Mouse (Mus musculus) intestine, postnatal 0 days (tissue): Measurements from ENCODE around the gene Prune2. TPM values are rescaled to one million over a fixed set of nuclear protein-coding genes. Genes with fewer than 3 reads are reported as not detected.

Experiments used
- ATAC-seq: fragments of 200-750 bp; cut with Nextera tagmentation; 2 replicates; pipeline ENCODE4 v1.8.0; 2017; ENCODE audit warnings: mild to moderate bottlenecking, moderate TSS enrichment, moderate library complexity
- H3K27ac ChIP-seq: fragments of 300-500 bp; sonication (generic); 2 replicates; pipeline ENCODE4 v1.5.1; 2014; ENCODE audit warnings: mild to moderate bottlenecking, low read depth, low read length, moderate library complexity
- H3K27me3 ChIP-seq: fragments of 300-500 bp; sonication (generic); replicated peaks from 2 replicates; pipeline ENCODE4 v1.6.1; 2014; ENCODE audit warnings: low read length, mixed read lengths; ENCODE audit not compliant: control insufficient read depth, insufficient read depth
- H3K36me3 ChIP-seq: fragments of 300-500 bp; sonication (generic); 2 replicates; pipeline ENCODE4 v1.6.1; 2014; ENCODE audit warnings: mild to moderate bottlenecking, moderate library complexity; ENCODE audit not compliant: control insufficient read depth, insufficient read depth
- H3K4me1 ChIP-seq: fragments of 300-500 bp; sonication (generic); replicated peaks from 2 replicates; pipeline ENCODE4 v1.6.1; 2014; ENCODE audit warnings: antibody characterized with exemption, low read length, mixed read lengths; ENCODE audit not compliant: control insufficient read depth, insufficient read depth
- H3K4me2 ChIP-seq: fragments of 300-500 bp; sonication (generic); replicated peaks from 2 replicates; pipeline ENCODE4 v1.6.1; 2014; ENCODE audit warnings: low read depth, mild to moderate bottlenecking, moderate library complexity
- H3K4me3 ChIP-seq: fragments of 300-500 bp; sonication (generic); 2 replicates; pipeline ENCODE4 v1.5.1; 2014; ENCODE audit warnings: low read depth, low read length
- H3K9ac ChIP-seq: fragments of 300-500 bp; sonication (generic); 2 replicates; pipeline ENCODE4 v1.6.1; 2014; ENCODE audit warnings: mild to moderate bottlenecking, low read depth, low read length
- H3K9me3 ChIP-seq: fragments of 300-500 bp; sonication (generic); 2 replicates; pipeline ENCODE4 v1.6.1; 2016; ENCODE audit warnings: mixed run types; ENCODE audit not compliant: control insufficient read depth
- CTCF ChIP-seq: sonication (generic); IDR thresholded peaks from 2 replicates; pipeline ENCODE4 v1.5.1; 2016; ENCODE audit warnings: low read depth, mild to moderate bottlenecking, control low read depth, antibody characterized with exemption, moderate library complexity
- WGBS: fragments of 180-500 bp; shearing (Covaris S2); extraction: QIAGEN DNeasy Blood & Tissue Kit; methylation state at CpG from one replicate; pipeline ENCODE4 v1.1.7; 2014; 5-methylcytosine and 5-hydroxymethylcytosine counted together
- polyA plus RNA-seq: library from polyadenylated mRNA; unstranded; fragments of >200 nt; fragmentation: Nextera tagmentation; extraction: Ambion mirVana; gene quantifications from 2 replicates; pipeline ENCODE4 v1.2.1, GENCODE M21; 2015

Prune2 gene
- polyA plus RNA-seq, 1 experiment from 2014 or later: 1.1 TPM

DNA sequence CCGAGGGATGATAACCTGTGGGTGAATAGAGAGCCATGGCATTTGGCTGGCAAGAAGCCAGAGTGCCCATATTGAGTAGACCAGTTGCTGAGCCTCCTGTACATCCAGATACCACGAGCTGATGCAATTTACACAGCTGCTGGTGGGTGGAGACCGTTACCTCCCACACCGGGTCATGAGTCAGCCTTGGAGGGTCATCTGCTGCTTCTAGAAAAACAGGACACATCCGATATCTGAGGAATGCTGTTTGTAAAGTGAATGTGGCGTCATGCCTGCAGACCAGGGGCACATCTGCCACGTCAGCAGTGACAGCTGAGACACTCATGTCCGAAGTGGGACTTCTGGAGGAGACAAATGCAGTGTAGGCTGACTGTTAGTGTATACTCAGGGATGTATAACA, 3.6 kb downstream of the Prune2 start:
- H3K4me3 ChIP-seq: no peak overlapping the region
- H3K36me3 ChIP-seq: no peaks in the 10 kb centered on the region
- H3K27me3 ChIP-seq: peaks cover 27% of the 10 kb centered on the region
- no peak for TF ChIP-seq CTCF
- WGBS: 41% methylated on average over 8 of the region's 8 CpGs
- H3K9me3 ChIP-seq: no peaks in the 10 kb centered on the region
- ATAC-seq: no peak
- H3K27ac ChIP-seq: no peak overlapping the region
- H3K9ac ChIP-seq: no peak overlapping the region
- no peak overlapping the region for H3K4me2 ChIP-seq
- no peaks in the 10 kb centered on the region for H3K4me1 ChIP-seq

DNA sequence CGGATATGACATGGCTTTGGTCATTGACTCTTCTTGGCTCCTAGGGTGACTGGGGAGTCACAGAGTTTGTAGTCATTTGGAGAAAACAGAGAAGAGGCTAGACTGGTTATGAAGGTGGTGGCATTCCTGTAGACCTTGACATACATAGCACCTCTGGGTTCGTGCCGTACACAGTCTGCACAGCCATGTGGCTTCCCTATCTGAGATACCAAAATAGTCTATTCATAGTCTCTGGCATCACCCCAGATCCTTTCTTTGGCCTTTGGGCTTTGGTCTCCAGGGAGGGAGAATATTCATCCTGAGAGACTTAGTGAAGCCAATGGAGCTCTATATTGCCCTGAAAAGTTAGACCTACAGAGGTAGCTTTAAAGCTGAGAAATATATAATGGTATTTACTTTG, 5.1 kb downstream of the Prune2 start:
- H3K4me1 ChIP-seq: no peaks in the 10 kb centered on the region
- no peaks in the 10 kb centered on the region for H3K36me3 ChIP-seq
- no peak for ATAC-seq
- no peaks in the 10 kb centered on the region for H3K9me3 ChIP-seq
- no peak overlapping the region for H3K27ac ChIP-seq
- no peak for TF ChIP-seq CTCF
- H3K4me3 ChIP-seq: no peak overlapping the region
- peaks cover 13% of the 10 kb centered on the region; the same call in 1 of the 2 replicates for H3K27me3 ChIP-seq
- WGBS: 90% methylated on average over 3 of the region's 3 CpGs
- no peak overlapping the region for H3K4me2 ChIP-seq
- no peak overlapping the region for H3K9ac ChIP-seq

DNA sequence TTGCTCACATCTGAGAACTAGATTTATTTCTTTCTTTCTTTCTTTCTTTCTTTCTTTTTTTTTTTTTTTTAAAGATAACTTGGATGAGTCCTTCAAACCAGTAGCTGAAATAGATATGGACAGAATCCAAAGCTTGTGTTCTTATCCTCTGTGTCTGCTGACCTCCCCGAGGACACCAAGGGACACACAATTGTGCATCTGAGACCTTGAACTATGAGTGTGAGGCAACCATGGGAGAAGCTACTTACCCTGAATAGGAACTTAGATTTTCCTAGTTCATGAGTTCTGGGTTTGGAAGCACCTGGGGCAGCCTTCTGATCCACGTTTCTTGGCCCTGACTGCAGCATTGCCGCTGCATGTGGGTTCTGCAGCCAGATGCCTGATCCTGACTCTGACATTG, 7.3 kb downstream of the Prune2 start:
- no peaks in the 10 kb centered on the region for H3K27me3 ChIP-seq
- no peak for TF ChIP-seq CTCF
- H3K9me3 ChIP-seq: no peaks in the 10 kb centered on the region
- H3K27ac ChIP-seq: no peak overlapping the region
- no peak overlapping the region for H3K4me2 ChIP-seq
- H3K4me1 ChIP-seq: no peaks in the 10 kb centered on the region
- no peak for ATAC-seq
- no peak overlapping the region for H3K4me3 ChIP-seq
- WGBS: 85% methylated on average over 3 of the region's 3 CpGs
- no peak overlapping the region for H3K9ac ChIP-seq
- no peaks in the 10 kb centered on the region for H3K36me3 ChIP-seq

DNA sequence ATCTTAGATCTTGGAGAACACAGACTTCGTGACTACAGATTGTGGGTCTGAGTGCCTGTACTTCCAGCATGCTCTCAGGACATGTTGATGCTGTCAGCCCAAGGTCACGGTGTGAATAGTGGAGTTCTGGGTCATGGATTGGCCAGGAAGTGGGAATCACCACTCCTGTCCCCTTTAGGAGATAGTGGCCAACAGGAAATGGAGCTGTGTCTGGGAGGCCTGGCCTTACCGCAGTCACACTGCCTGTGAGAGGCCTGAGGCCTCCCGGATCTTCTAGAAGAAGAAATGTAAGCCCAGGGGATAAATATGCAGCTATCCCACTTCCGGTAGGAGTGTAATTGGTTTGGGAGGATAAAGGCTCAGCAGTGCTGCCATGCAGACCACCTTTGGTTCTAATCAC, 12.8 kb downstream of the Prune2 start:
- Histone ChIP-seq H3K36me3 (no peaks in the 10 kb centered on the region), H3K27me3 (no peaks in the 10 kb centered on the region), H3K4me2 (no peak overlapping the region), H3K9ac (no peak overlapping the region), H3K4me3 (no peak overlapping the region), H3K4me1 (no peaks in the 10 kb centered on the region), H3K9me3 (no peaks in the 10 kb centered on the region), H3K27ac (no peak overlapping the region)
- WGBS: 79% methylated on average over 5 of the region's 5 CpGs
- no peak for ATAC-seq
- TF ChIP-seq CTCF: no peak

DNA sequence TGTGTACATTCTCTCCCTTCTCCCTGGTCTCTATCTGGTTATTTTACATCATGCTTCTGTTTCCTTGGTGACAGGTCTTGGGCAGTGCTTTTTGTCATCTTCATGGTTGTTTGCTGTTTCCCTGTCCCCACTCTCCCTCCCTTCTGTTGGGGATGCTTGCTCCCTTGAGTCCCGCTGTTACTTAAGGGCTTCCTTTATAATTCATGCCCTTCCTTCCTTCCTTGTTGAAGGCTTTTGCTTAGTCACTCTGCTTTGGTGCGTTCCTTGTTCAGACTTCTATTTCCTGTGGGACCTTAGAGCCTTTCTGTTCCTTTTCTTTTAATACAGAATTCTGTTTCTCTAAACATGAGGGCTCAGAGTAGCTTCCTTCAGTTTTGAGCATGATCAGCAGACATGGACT, 14.7 kb downstream of the Prune2 start:
- TF ChIP-seq CTCF: no peak
- 32% methylated on average over 2 of the region's 2 CpGs for WGBS
- Histone ChIP-seq H3K36me3 (no peaks in the 10 kb centered on the region), H3K4me3 (no peak overlapping the region), H3K9me3 (no peaks in the 10 kb centered on the region), H3K9ac (no peak overlapping the region), H3K4me1 (no peaks in the 10 kb centered on the region), H3K4me2 (no peak overlapping the region), H3K27me3 (no peaks in the 10 kb centered on the region), H3K27ac (no peak overlapping the region)
- no peak for ATAC-seq

DNA sequence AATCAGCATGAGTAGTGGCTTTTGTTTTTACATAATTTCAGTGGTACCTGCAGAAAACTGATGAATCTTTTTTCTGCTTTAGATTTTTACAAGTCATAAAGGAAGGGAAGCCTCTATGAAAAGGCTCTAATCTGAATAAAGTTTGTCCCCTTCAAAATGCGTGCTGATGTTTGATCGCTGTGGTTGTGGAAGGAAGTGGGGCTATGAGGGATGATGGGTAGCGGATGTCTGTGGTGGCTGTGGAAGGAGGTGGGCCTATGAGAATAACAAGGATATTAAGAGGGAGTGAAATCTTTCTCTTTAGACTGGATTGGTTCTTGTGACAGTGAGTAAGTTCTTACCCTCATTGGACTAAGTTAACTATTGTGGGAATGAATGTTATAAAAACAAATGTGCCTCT, 23.0 kb downstream of the Prune2 start:
- Histone ChIP-seq H3K27ac (no peak overlapping the region), H3K36me3 (no peaks in the 10 kb centered on the region), H3K4me2 (no peak overlapping the region), H3K9ac (no peak overlapping the region), H3K9me3 (no peaks in the 10 kb centered on the region), H3K4me1 (no peaks in the 10 kb centered on the region), H3K4me3 (no peak overlapping the region), H3K27me3 (no peaks in the 10 kb centered on the region)
- 94% methylated on average over 3 of the region's 3 CpGs for whole genome bisulfite sequencing
- no peak for TF ChIP-seq CTCF
- ATAC-seq: no peak

DNA sequence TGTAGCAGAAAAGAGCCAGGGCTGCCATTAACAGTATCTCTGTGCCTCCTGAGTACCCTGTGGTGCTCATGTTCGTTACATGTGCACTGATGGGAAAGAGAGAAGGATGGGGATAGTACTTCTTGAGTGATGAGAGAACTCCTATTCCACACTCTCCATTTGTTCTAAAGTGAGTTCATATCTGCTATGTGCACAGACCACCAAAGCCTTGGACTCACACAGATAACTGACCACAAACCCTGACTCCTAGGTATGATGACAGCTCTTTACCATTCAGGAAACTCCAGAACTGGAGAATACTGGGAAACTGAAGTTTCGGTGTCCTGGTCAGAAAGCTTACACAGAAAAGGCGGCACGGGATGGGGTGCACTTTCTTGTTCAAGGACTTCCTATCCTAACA, 25.8 kb downstream of the Prune2 start:
- 87% methylated on average over 4 of the region's 4 CpGs for WGBS
- no peak overlapping the region for H3K4me2 ChIP-seq
- H3K4me3 ChIP-seq: no peak overlapping the region
- no peak for ATAC-seq
- H3K36me3 ChIP-seq: no peaks in the 10 kb centered on the region
- no peak for TF ChIP-seq CTCF
- H3K27ac ChIP-seq: no peak overlapping the region
- H3K4me1 ChIP-seq: no peaks in the 10 kb centered on the region
- no peaks in the 10 kb centered on the region for H3K27me3 ChIP-seq
- no peaks in the 10 kb centered on the region for H3K9me3 ChIP-seq
- H3K9ac ChIP-seq: no peak overlapping the region
